Mouse (Mus musculus) liver, embryonic 14.5 days (tissue): ENCODE data around the gene Ugp2.

Experiments used
- CTCF ChIP-seq: IDR thresholded peaks from 2 replicates; pipeline ENCODE4 v1.5.1; 2016; ENCODE audit warnings: antibody characterized with exemption, low read depth, control low read depth
- EP300 ChIP-seq: IDR thresholded peaks from 2 replicates; pipeline ENCODE4 v1.6.1; 2016; ENCODE audit warnings: antibody characterized with exemption, low read depth

DNA sequence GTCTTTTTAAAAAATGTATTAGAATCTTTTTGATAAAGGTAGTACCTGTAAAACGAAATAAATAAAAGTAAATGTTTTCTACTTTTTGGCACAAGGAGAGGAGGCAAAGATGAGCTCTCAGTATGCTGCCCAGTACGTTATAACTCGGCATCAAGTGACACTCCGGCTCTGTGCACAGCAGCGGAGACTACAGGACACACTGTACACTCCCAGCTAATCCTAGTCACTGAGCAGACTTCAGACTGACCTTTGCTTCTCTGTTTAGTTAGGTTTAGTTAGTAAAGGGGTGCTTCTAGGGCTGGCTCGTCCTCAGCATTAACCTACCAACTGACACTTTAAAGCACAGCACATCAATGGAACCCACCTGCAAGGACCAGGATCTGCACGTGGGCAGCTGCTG, 19.7 kb downstream of the Ugp2 start:
- no peak for TF ChIP-seq CTCF
- no peak for TF ChIP-seq EP300
